7 mouse cellular contexts compared by ENCODE assay signal in genomic region chr17:29035506-29035905, GRCm38 (mm10). TPM values are rescaled to one million over a fixed set of nuclear protein-coding genes. Genes with fewer than 3 reads are reported as not detected.
A peak's percentile ranks its signal among the peaks of the same experiment; 100 is the strongest.
DNase-seq lines count a peak whose midpoint lies in the region; ATAC-seq and TF ChIP-seq lines count a peak whose summit lies in the region.

No protein-coding gene starts in this region.

- DNase-seq in lung, postnatal 10 days = no peak
- no peak for DNase-seq in limb, embryonic 14.5 days (ENCODE audit: low spot score)

- H3K9me3 ChIP-seq in lung, embryonic 16.5 days (ENCODE audit: control insufficient read depth, low read length) = no peaks in the 10 kb centered on the region
- H3K9me3 ChIP-seq in forebrain, embryonic 13.5 days (replicated peaks) = no peaks in the 10 kb centered on the region
- no peaks in the 10 kb centered on the region for H3K9me3 ChIP-seq in limb, embryonic 14.5 days (ENCODE audit: control insufficient read depth, low read length)
- H3K9me3 ChIP-seq in stomach, embryonic 15.5 days = no peaks in the 10 kb centered on the region

- no peaks in the 10 kb centered on the region for H3K27me3 ChIP-seq in lung, embryonic 16.5 days (ENCODE audit: control insufficient read depth, insufficient read depth, low read depth, low read length)
- H3K27me3 ChIP-seq in forebrain, embryonic 13.5 days = no peaks in the 10 kb centered on the region
- H3K27me3 ChIP-seq in limb, embryonic 14.5 days (ENCODE audit: control insufficient read depth, insufficient read depth, low read length) = no peaks in the 10 kb centered on the region
- no peaks in the 10 kb centered on the region for H3K27me3 ChIP-seq in stomach, embryonic 15.5 days (replicated peaks)

- H3K27ac ChIP-seq in lung, embryonic 16.5 days (ENCODE audit: low read length) = no peak overlapping the region
- no peak overlapping the region for H3K27ac ChIP-seq in forebrain, embryonic 13.5 days
- H3K27ac ChIP-seq in limb, embryonic 14.5 days (replicated peaks; ENCODE audit: low read depth, low read length) = no peak overlapping the region
- no peak overlapping the region for H3K27ac ChIP-seq in stomach, embryonic 15.5 days

- no peak for ATAC-seq in lung, embryonic 16.5 days (ENCODE audit: low read depth)
- no peak for ATAC-seq in forebrain, embryonic 13.5 days
- no peak for ATAC-seq in limb, embryonic 14.5 days (ENCODE audit: low FRiP score, low read depth)
- ATAC-seq in stomach, embryonic 15.5 days (ENCODE audit: insufficient read depth, low FRiP score, low read depth) = no peak
- no peak for ATAC-seq in frontal cortex, adult (ENCODE audit: low TSS enrichment)
- no peak for ATAC-seq in megakaryocyte-erythroid progenitor cell, adult 5-6 weeks (replicated peaks; ENCODE audit: low FRiP score, low TSS enrichment, poor library complexity, severe bottlenecking)

- H3K36me3 ChIP-seq in lung, embryonic 16.5 days (ENCODE audit: control insufficient read depth, insufficient read depth, low read length) = peaks cover 39% of the 10 kb centered on the region
- H3K36me3 ChIP-seq in forebrain, embryonic 13.5 days (ENCODE audit: poor library complexity, severe bottlenecking) = peaks cover 44% of the 10 kb centered on the region
- peaks cover 49% of the 10 kb centered on the region for H3K36me3 ChIP-seq in limb, embryonic 14.5 days (ENCODE audit: control insufficient read depth, insufficient read depth, low read length)
- H3K36me3 ChIP-seq in stomach, embryonic 15.5 days = peaks cover 33% of the 10 kb centered on the region

- H3K4me2 ChIP-seq in lung, embryonic 16.5 days (ENCODE audit: low read depth, low read length) = peak overlapping the region; percentile 83
- H3K4me2 ChIP-seq in forebrain, embryonic 13.5 days = peak overlapping the region; percentile 88
- peak overlapping the region; percentile 91 for H3K4me2 ChIP-seq in limb, embryonic 14.5 days (replicated peaks; ENCODE audit: low read depth, low read length, severe bottlenecking)
- H3K4me2 ChIP-seq in stomach, embryonic 15.5 days = peak overlapping the region; percentile 57

- H3K9ac ChIP-seq in lung, embryonic 16.5 days (ENCODE audit: low read length) = 0 out of 2 replicates have a peak overlapping the region, but pooled peaks have one; percentile 28
- H3K9ac ChIP-seq in forebrain, embryonic 13.5 days = peak overlapping the region; percentile 97; the same call in 1 of the 2 replicates
- H3K9ac ChIP-seq in limb, embryonic 14.5 days (ENCODE audit: low read depth, low read length, severe bottlenecking) = no peak overlapping the region
- no peak overlapping the region for H3K9ac ChIP-seq in stomach, embryonic 15.5 days

- peak overlapping the region; percentile 73 for H3K4me3 ChIP-seq in lung, embryonic 16.5 days (ENCODE audit: low read length)
- H3K4me3 ChIP-seq in forebrain, embryonic 13.5 days = peak overlapping the region; percentile 73
- H3K4me3 ChIP-seq in limb, embryonic 14.5 days (replicated peaks; ENCODE audit: low read length) = peak overlapping the region; percentile 66
- H3K4me3 ChIP-seq in stomach, embryonic 15.5 days (replicated peaks) = peak overlapping the region; percentile 58

- TF ChIP-seq POLR2A in limb, embryonic 14.5 days (IDR thresholded peaks at IDR 0.05; ENCODE audit: borderline replicate concordance, extremely low read depth, insufficient read depth, insufficient read length) = no peak

- H3K4me1 ChIP-seq in lung, embryonic 16.5 days (replicated peaks; ENCODE audit: control insufficient read depth, insufficient read depth, low read length) = peaks cover 23% of the 10 kb centered on the region
- H3K4me1 ChIP-seq in forebrain, embryonic 13.5 days = peaks cover 54% of the 10 kb centered on the region
- peaks cover 20% of the 10 kb centered on the region for H3K4me1 ChIP-seq in limb, embryonic 14.5 days (ENCODE audit: control insufficient read depth, insufficient read depth, low read length)
- peaks cover 12% of the 10 kb centered on the region for H3K4me1 ChIP-seq in stomach, embryonic 15.5 days

RNA-seq across cellular contexts. Expression of gene Srsf3, which starts 3.1 kb away (rescaled TPM):
- polyA plus RNA-seq in lung, embryonic 16.5 days (2015; fragmentation: Nextera tagmentation; extraction: Ambion mirVana) = 563 and 593 TPM in 2 replicates
- polyA plus RNA-seq in forebrain, embryonic 13.5 days (2015; fragmentation: Nextera tagmentation; extraction: Ambion mirVana) = 751 and 753 TPM in 2 replicates
- 385 and 390 TPM in 2 replicates for polyA plus RNA-seq in limb, embryonic 14.5 days (2012; rRNA removed)
- 561 and 596 TPM in 2 replicates for polyA plus RNA-seq in limb, embryonic 14.5 days (2014; fragmentation: Nextera tagmentation; extraction: Ambion mirVana)
- polyA plus RNA-seq in stomach, embryonic 15.5 days (2015; fragmentation: Nextera tagmentation; extraction: Ambion mirVana) = 518 and 524 TPM in 2 replicates
- 501 and 513 TPM in 2 replicates for total RNA-seq in megakaryocyte-erythroid progenitor cell, adult 5-6 weeks (2014; fragmentation: Nextera tagmentation)
- total RNA-seq in megakaryocyte-erythroid progenitor cell, adult 5-6 weeks (2017) = 747 and 1,154 TPM in 2 replicates

RNA-seq across cellular contexts. Expression of gene Stk38, which starts 27.7 kb away (rescaled TPM):
- 103 and 113 TPM in 2 replicates for polyA plus RNA-seq in lung, embryonic 16.5 days (2015; fragmentation: Nextera tagmentation; extraction: Ambion mirVana)
- 128 and 136 TPM in 2 replicates for polyA plus RNA-seq in forebrain, embryonic 13.5 days (2015; fragmentation: Nextera tagmentation; extraction: Ambion mirVana)
- 115 TPM in 2 replicates for polyA plus RNA-seq in limb, embryonic 14.5 days (2012; rRNA removed)
- 86.6 and 99.3 TPM in 2 replicates for polyA plus RNA-seq in limb, embryonic 14.5 days (2014; fragmentation: Nextera tagmentation; extraction: Ambion mirVana)
- polyA plus RNA-seq in stomach, embryonic 15.5 days (2015; fragmentation: Nextera tagmentation; extraction: Ambion mirVana) = 98.3 and 106 TPM in 2 replicates
- 123 TPM in 2 replicates for total RNA-seq in megakaryocyte-erythroid progenitor cell, adult 5-6 weeks (2014; fragmentation: Nextera tagmentation)
- total RNA-seq in megakaryocyte-erythroid progenitor cell, adult 5-6 weeks (2017) = 79.5 and 95.0 TPM in 2 replicates

RNA-seq across cellular contexts. Expression of gene Cdkn1a, which starts 55.3 kb away (rescaled TPM):
- 41.3 and 43.7 TPM in 2 replicates for polyA plus RNA-seq in lung, embryonic 16.5 days (2015; fragmentation: Nextera tagmentation; extraction: Ambion mirVana)
- 29.3 and 38.6 TPM in 2 replicates for polyA plus RNA-seq in forebrain, embryonic 13.5 days (2015; fragmentation: Nextera tagmentation; extraction: Ambion mirVana)
- 61.6 and 63.6 TPM in 2 replicates for polyA plus RNA-seq in limb, embryonic 14.5 days (2012; rRNA removed)
- polyA plus RNA-seq in limb, embryonic 14.5 days (2014; fragmentation: Nextera tagmentation; extraction: Ambion mirVana) = 114 and 164 TPM in 2 replicates
- polyA plus RNA-seq in stomach, embryonic 15.5 days (2015; fragmentation: Nextera tagmentation; extraction: Ambion mirVana) = 89.7 and 102 TPM in 2 replicates
- total RNA-seq in megakaryocyte-erythroid progenitor cell, adult 5-6 weeks (2014; fragmentation: Nextera tagmentation) = 2.1 and 6.5 TPM in 2 replicates
- total RNA-seq in megakaryocyte-erythroid progenitor cell, adult 5-6 weeks (2017) = 0.95 and 3.5 TPM in 2 replicates

Comparison
In these comparisons a context has a peak if more than half of its experiments do, and no peak if none do; other contexts are left out.
1. H3K9ac ChIP-seq: peak in lung, embryonic 16.5 days (single experiment) and forebrain, embryonic 13.5 days (single experiment); none in limb, embryonic 14.5 days (single experiment) and stomach, embryonic 15.5 days (single experiment).
2. Peak in every context shown above with its lines, with median percentiles within 50 percentile points of each other: H3K4me2 ChIP-seq and H3K4me3 ChIP-seq.